Mouse (Mus musculus) neutrophil, adult 59 days (primary cell): Measurements from ENCODE around the gene H2-M2. TPM values are rescaled to one million over a fixed set of nuclear protein-coding genes. Genes with fewer than 3 reads are reported as not detected.

ENCODE experiments used
- total RNA-seq, 2 experiments: library from RNA; stranded (reverse); gene quantifications; 1 replicate in 1 of 2; 2 replicates in 1 of 2; pipeline ENCODE4 v1.2.4; 2023

Gene H2-M2
- total RNA-seq, result not detected

DNA sequence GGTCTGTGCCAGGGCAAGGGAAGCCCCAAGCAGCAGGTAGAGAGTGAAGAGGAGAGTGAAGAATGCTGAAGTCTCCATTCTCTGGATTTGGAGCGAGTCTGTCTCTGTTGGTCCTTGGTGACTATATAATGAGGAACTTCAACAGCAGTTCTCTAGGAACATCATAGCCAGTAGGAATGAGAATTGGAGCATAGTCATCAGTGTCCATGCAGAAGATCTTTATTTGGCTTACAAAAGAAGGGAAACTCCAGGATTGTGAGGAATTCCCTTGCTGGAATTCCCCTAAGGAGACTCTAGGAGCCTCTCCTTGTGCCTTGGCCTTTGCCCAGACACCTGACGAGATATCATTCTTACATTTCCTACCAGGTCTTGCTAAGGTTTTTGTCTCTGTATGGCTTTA is at the start of gene H2-M2:
Gene H2-M2, minus strand, starts transcription at position 101 of the 400 bp plus-strand sequence.

GRCm38 (mm10) chr17:37507730-37508129 is 24.4 kb upstream of the H2-M2 start, which contains the start of gene Olfr111:
Olfr111 (plus strand) TSS chr17:37508030.

DNA sequence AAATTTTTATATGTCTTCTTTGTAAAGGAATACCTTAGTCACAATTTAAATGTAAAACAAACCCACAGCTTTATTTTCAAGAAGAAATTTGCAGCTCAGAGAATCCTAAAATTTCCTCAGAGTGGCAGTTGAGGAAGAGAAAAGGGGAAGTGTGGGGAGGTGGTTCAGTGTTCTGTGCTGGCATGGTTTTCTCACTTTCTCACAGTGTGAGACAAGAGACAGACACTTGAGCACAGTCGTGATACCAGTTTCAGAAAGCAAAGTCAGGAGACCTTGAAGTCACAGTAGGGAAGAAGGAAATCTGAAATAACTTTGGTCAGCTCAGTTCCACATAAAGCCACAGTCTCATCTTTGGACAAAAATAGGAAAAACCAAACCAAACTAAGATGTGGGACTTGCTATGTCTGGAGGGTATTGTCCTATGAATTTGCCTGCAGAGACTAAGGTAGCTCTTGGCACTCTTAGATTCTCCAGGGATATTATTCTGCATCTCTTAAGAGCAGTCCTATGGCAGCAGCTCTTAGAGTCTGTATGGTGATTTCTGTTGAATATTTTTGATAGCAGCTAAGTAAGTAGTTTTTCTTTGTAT is 8.7 kb upstream of the H2-M2 start, which contains the start of gene Olfr110:
Gene Olfr110, plus strand, starts transcription at position 539 of the 589 bp plus-strand sequence.

GRCm38 (mm10) chr17:37458616-37459015 is 24.7 kb downstream of the H2-M2 start, which contains the start of gene Olfr109:
Olfr109 (plus strand) TSS chr17:37458916.

DNA sequence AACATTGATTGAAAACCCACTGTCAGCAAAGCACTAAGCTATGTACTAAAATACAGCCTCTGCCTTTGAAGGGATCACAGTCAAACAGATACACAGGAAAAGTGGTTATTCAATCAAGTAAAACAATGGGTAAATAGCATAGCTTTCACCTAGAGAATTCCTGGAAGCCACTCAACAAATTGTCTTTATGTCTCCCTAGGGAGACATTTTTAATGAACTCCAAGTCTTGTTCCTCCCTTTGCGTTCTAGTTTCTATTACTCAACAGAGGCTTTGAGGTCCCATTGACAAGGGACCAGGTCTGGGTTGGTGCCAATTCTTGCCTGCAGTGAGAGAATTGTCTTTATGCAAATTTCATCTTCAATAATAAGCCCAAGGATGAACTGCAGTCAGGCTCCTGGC is 38.2 kb downstream of the H2-M2 start, which contains the start of gene Olfr108:
Gene Olfr108, plus strand, starts transcription at position 301 of the 400 bp plus-strand sequence.

Other genes with a start within 250 kb of the H2-M2 start
- not detected for gene Olfr97, start 246.2 kb downstream of the H2-M2 start, total RNA-seq
- gene Olfr98, start 219.8 kb downstream of the H2-M2 start, total RNA-seq, result not detected
- gene H2-M3, start 213.3 kb downstream of the H2-M2 start, total RNA-seq, result 1 to 10 TPM; 5.8 to 6.0 TPM
- not detected for gene Olfr99, start 200.1 kb downstream of the H2-M2 start, total RNA-seq
- not detected for gene Olfr101, start 179.2 kb downstream of the H2-M2 start, total RNA-seq
- not detected for gene Olfr102, start 166.5 kb downstream of the H2-M2 start, total RNA-seq
- gene Olfr103, start 143.9 kb downstream of the H2-M2 start, total RNA-seq, result not detected
- not detected for gene Olfr104-ps, start 124.0 kb downstream of the H2-M2 start, total RNA-seq
- gene Olfr105-ps, start 104.5 kb downstream of the H2-M2 start, total RNA-seq, result not detected
- gene Olfr106-ps, start 93.2 kb downstream of the H2-M2 start, total RNA-seq, result not detected
- gene Olfr107, start 84.3 kb downstream of the H2-M2 start, total RNA-seq, result not detected
- not detected for gene Olfr108, start 38.1 kb downstream of the H2-M2 start, total RNA-seq
- gene Olfr109, start 24.6 kb downstream of the H2-M2 start, total RNA-seq, result not detected
- not detected for gene Olfr110, start 8.9 kb upstream of the H2-M2 start, total RNA-seq
- not detected for gene Olfr111, start 24.5 kb upstream of the H2-M2 start, total RNA-seq
- not detected for gene Olfr112, start 85.9 kb upstream of the H2-M2 start, total RNA-seq
- not detected for gene Olfr113, start 94.1 kb upstream of the H2-M2 start, total RNA-seq
- not detected for gene Olfr114, start 109.2 kb upstream of the H2-M2 start, total RNA-seq
- not detected for gene Olfr115, start 143.6 kb upstream of the H2-M2 start, total RNA-seq
- gene Olfr116, start 143.6 kb upstream of the H2-M2 start, total RNA-seq, result not detected
- not detected for gene Olfr117, start 180.2 kb upstream of the H2-M2 start, total RNA-seq
- not detected for gene Olfr118, start 183.4 kb upstream of the H2-M2 start, total RNA-seq
- gene Olfr119, start 213.0 kb upstream of the H2-M2 start, total RNA-seq, result not detected
- gene Olfr120, start 238.3 kb upstream of the H2-M2 start, total RNA-seq, result not detected